Mouse (Mus musculus) common myeloid progenitor, adult 5-6 weeks (primary cell): ENCODE data around the gene Stx18. TPM values are rescaled to one million over a fixed set of nuclear protein-coding genes. Genes with fewer than 3 reads are reported as not detected.

Source experiments
- ATAC-seq: replicated peaks from 2 replicates; pipeline ENCODE4 v1.8.0; 2016; ENCODE audit warnings: low read depth, mild to moderate bottlenecking, moderate TSS enrichment, inconsistent platforms; ENCODE audit not compliant: poor library complexity, severe bottlenecking
- total RNA-seq: library from RNA; stranded (forward); fragments of 200-1000, 187-1606 nt; gene quantifications from 2 replicates; pipeline ENCODE4 v1.2.3, GENCODE M21; 2017

Stx18 gene
- total RNA-seq, result 31.1 and 32.8 TPM in 2 replicates

DNA sequence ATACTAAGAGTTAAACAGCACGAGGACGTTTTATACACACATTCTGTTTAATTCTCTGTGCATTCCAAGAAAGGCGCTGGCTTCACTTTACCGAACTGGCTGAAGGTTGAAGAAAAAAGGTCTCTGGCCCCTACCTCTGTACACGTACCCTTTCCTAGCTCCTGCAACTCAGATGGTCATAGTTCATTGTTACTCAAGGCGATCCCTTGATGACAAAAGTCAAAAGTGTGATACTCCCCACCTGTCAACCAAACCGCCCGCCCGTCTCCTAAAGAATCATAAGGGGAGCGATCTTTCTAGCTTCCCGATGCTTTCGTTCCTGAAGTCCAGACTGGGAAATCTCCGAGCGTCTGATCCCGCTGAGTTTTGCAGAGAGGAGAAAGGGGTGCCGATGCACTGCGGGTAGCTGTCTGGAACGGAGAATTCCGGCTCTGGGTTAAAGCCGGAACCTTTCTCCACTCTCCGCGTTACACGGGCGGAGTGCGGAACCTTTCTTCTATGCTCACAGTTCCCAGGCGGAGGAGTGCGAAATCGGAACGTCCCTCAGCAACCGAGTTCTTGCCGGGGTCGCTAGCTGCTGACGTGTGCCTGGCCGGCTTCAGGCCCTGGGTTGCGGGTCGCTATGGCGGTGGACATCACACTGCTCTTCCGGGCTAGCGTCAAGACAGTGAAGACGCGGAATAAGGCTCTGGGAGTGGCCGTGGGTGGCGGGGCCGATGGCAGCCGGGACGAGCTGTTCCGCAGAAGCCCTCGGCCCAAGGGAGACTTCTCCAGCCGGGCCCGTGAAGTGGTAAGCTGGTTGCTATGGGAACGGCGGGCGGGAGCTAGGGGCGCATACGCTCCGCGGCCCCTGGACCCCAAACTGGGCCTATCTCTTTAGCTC is at the start of gene Stx18:
Gene Stx18 (plus strand): TSS at position 33 of the 883 bp plus-strand sequence.
- ATAC-seq, result peak; percentile 94

DNA sequence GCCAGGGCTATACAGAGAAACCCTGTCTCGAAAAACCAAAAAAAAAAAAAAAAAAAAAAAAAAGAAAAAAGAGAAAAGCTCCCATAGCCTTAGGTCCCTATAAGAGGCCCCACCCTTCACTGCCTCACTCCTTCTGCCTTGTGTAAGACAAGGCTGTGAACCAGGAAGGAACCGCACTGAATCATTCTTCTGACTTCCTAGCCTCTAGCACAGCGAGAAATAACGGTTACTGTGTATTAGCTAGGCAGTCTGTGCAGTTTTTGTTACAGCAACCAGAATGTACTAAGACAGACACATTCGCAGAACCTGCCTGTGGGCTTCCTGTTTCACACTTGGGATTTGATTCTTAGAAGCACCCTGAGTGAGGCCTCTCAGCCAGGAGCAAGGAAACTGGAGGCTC is 46.2 kb upstream of the Stx18 start:
- ATAC-seq, result no peak

DNA sequence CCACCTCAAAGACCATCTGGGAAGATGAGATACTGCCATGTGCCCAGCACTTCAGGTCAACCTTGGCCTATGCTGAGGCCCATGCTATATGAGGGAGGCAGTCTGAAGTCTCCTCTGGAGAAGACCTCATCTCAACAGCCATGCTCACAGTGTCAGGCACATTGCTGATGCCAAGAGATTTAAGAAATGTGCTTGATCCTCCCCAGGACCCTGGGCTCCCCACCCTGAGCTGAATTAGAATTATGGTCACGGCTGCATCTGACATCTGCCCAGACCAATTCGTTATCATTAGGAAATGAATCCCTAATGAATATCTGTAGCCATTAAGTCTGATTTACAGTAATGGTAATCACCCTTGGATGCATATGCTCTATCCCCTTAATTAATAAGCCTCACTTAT is 39.7 kb upstream of the Stx18 start:
- no peak for ATAC-seq

DNA sequence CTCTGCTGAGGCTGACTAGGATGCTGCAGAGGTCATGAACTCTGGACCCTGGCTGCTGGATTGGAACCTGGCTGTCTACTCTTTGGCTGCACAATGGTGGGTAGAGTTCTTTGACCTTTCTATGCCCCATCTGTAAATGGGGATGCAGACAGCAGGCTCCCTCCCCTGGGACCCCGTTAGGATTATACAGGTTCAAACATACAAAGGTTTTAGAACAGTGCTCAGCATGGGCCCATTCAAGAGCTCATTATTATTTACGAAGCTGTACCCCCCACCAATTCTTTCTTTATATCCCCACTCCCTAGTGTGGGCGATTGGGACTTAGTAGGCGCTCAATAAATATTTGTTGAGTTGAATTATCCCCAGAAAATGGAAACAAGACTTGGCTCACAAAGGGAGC is 36.0 kb upstream of the Stx18 start:
- ATAC-seq, result no peak

DNA sequence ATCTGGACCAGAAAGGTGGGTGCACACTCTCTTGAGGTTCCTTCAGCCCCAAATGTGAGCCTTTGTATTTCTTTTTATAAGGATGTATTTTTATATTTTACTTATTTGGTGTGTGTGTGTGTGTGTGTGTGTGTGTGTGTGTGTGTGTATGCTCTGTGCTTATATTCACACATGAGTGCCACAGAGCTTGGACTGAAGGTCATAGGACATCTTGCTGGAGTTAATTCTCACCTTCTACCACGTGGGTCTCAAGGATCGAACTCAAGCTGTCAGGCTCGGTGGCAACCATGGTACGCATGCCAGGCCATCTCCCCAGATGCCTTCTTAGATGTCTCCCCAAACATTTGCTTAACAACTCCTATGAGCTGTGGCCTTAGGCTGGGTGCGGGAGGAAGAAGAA is 33.8 kb upstream of the Stx18 start:
- no peak for ATAC-seq

DNA sequence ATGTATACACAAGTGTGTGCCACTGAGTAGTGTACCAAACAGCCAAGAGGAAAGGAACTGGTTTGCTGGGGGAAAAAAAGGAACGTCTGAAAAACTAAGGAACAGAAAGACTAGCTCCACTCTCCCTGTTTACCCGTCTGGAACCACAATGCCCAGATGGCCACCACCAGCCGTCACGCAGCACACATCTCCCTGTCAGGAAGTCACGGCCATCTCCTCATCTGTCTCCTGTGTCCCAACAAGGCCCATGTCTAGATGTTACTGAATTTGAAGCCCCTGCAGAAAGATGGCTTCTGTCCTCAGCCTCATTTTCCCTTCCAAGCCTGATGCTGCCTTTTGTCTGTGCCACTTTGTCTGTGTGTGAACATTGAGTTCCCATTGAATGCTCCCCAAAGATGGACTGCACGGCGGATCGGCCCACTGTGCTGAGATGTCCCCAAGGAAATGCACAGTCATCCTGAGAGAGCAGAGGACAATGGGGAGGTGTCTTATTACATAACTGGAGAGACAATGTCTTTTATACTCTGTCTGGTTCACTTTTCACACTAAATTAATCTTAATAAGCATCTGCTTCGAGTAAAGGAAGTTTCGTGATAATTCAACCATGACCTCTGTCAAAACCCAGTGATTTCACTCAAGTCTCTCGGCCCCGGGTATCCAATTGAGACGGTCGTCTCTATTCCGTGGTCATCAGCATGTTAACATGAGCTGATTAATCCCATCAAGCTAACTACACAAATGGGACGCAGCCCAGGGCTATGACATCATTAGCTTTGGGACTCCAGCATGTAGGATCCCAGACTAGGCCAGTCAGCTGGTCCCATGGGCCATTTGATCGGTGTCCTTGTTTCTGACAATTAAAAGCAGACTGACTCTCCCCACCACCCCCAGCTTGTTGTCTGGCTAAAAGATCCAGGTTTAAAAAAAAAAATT is 31.9 kb upstream of the Stx18 start:
- ATAC-seq, result no peak

DNA sequence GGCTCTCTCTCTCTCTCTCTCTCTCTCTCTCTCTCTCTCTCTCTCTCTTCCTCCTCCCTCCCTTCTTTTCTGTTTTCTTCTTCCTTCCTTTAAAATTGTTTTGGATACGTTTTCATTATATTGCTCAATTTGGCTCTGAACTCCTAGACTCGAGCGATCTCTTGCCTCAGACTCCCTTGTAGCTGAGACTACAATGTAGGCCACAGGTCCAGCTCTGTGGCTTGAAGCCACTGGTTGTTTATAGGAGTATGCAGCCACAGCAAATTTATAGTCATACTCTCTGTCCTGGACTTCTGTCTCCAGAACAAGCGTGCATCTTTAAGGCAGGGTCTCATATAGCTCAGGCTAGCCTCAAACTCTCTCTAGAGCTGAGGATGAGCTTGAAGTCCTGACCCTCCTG is 29.5 kb upstream of the Stx18 start:
- ATAC-seq, result no peak

DNA sequence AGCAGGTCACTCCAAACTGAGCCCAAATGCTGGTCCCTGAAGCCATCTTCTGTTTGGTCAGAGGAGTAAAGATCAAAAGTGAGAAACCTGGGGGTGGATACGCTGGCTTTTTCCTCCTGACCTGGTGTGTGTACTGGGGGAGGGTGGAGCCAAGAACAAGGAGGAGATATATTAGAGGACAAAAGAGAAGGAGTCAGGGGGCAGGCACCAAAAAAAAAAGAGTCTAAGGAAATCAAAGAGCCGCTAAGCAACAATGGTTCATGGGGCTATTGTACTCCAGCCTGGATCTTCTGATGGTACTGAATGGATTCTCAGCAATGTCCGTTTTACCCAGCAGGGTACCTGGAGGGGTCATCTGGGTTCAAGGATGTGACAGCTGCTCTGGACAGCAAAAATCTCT is 23.6 kb upstream of the Stx18 start:
- no peak for ATAC-seq

DNA sequence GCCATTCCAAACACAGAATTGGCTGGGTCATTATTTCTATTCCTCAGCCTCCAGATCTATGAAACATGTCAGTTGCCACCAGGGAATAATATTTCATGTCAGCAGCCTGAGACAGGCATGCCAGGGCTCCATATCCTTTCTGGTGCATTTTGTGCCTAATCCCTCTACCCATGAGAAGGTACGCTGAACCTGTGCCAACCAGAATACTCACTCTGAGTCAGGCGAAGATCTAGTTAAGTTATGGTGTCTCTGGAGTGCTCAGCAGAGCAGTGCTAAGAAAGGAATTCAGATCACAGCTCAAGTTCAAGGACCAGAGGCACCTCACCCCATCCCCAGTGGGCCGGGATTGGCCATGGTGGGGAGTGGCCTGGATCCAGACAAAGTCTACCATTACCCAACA is 21.6 kb upstream of the Stx18 start:
- no peak for ATAC-seq

DNA sequence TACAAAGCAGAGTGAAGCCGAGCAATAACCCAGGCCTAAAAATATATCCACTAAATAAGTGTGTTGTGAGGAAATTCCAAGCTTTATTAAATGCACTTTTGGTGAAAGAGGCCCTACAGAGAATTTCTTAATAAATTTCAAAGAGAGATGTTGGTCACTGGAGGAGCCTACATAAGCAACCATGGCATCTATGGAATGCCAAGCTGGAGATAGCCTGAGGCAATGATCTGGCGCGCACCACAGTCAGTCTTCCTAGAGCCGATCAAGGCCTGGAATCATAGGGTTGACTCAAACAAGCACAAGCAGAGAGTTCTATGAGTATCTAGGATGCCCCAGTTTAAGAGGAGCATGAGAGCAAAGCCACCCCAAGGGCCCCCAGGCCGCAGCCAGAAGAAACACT is 10.9 kb upstream of the Stx18 start:
- no peak for ATAC-seq

DNA sequence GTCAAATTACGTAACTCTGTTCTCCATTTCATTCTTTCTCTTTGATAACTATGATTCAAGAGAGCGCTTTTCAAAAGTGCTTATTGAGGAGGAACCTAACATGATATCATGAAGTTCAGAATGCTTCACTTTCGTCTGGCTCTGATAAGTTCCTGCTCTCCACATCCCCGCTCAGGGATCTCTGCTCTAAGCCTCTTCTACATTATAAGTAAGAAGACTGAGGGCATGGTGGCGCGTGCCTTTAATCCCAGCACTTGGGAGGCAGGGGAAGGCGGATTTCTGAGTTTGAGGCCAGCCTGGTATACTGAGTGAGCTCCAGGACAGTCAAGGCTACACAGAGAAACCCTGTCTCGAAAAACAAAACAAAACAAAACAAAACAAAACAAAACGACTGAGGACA is 268 bp upstream of the Stx18 start:
- no peak for ATAC-seq

DNA sequence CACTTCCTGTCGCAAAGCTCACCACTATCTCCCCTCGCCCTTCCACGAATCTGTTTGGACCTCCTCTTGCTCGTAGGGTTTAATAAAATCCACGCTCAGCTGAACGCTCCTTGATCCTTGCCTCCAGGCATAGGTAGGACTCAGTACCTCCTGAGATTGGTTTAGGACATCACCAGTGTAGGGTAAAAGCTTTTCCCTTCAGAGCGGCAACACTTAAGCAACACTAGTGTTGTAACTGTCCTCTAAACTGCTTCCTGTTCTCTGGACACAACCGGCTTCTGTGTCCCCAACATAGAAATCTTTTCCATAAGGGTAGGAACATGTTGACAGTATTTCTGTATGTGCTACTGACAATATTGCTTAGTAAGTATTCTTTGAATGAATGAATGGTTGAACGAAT is 1.3 kb downstream of the Stx18 start:
- ATAC-seq, result peak; percentile 19; the same call in 1 of the 2 replicates

DNA sequence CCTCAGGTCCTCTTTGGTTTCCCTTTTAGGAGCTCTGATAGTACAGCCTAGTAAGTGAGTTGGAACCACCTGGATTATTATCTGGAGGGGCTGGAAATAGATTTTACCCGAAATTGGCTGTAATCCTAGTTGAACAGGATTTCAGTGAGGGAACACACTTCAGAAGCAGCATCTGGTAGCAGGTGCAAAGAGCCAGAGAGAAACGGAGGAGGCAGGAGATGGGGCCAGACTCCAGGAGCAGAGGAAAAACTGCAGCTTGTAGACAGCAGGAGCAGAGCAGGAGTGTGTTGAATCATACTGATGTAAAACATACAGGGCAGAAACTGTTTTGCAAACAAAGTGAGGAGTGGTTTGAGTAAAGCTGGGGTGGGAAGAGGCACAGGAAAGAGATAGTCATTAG is 6.4 kb downstream of the Stx18 start:
- no peak for ATAC-seq

DNA sequence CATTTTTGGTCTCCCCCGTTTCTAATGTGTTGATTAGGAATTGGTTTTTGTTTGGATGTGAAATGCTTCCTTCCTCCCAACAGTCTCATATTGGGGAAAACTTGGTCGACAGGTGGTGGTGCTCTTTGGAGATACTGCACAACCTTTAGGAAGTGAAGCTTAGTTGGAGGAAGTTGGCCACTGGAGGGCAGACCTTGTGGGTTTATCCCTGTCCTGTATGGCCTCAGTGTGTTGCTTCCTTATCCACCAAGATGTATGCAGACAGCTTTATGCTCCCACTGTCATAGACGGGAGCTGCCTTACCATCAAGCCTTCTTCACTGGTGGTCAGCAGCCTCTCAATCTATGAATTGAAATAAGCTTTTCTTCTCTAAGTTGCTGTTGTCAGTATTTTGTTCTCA is 9.6 kb downstream of the Stx18 start:
- peak; percentile 58; the same call in 1 of the 2 replicates for ATAC-seq

DNA sequence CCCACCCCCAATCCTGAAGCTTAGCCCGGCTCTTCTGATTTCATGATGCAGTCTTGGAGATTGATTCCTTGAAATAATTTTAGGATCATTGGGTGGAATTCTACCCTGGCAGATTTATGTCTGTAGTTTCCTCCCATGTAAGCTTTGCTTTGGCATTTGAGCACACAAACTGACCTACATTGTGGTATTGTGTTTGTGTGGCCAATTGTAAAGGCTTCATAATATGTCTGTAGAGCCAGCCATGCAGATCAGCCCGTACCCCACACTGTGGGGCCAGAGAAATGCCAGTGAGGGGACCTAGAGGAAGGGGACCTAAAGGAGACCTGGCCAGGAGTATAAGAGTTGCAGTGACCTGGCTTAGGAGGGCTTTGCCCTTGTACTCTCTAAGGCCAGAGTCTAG is 22.5 kb downstream of the Stx18 start:
- ATAC-seq, result no peak

DNA sequence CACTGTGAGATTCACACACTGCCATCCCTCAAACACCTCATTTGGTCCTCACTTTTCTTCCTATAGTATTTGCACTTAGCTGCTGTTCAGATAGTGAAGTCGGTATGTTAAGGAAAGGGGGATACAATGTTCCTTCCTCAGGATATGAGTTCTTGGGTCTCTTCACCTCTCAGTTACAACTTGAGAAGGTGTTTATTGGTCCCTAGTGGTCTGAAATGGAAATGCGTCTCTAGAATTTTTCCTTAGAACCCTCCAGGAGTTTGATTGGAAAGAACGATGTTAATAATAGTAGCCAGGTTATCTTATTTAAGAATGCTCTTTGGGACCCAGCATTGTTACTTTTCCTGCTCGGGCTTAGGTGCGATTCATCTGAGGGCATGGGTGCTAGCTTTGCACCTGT is 24.2 kb downstream of the Stx18 start:
- ATAC-seq, result peak; percentile 45; the same call in 1 of the 2 replicates

DNA sequence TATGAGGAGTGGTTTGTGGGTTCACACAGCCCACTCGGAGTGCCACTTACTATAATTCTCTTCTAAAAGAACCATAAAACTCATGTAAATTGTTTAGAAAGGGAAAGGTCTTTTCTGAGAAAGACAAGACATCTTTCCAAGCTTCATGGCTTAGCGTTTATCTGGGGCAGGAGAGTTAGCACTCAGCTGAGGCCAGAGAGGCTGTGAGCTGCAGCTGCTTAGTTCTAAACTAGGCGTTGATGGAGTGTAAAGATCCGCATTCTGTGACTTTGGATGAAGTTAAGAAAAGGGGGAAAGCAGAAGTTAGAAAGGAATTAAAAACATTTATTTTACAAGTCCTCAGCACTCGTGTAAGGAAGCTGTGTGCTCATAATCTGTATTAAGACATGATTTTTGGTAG is 24.8 kb downstream of the Stx18 start:
- ATAC-seq, result no peak

DNA sequence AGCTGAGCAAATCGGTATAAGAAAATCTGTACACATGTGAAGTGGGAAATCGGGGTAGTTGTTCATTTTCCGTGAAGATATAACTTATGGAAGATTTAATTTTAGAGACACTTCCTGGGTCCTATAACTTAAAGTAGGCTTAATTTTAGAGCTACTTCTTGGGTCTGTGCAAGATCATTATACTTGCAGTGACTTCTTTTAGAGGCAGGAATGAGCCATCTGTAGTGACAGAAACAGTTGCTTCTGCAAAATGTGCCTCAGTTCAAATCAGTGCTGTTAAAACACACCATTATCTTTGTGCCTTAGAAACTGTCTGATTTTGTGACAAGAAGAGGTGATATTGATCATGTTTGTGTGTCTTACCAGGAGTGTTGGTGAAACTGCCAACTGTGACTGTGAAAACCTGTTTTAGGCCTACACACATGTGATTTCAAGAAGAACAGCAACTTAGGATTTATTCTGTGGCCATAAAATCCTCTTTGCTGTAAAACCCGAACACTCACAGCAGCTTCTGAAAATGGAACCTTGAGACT is 25.6 kb downstream of the Stx18 start:
- no peak for ATAC-seq

DNA sequence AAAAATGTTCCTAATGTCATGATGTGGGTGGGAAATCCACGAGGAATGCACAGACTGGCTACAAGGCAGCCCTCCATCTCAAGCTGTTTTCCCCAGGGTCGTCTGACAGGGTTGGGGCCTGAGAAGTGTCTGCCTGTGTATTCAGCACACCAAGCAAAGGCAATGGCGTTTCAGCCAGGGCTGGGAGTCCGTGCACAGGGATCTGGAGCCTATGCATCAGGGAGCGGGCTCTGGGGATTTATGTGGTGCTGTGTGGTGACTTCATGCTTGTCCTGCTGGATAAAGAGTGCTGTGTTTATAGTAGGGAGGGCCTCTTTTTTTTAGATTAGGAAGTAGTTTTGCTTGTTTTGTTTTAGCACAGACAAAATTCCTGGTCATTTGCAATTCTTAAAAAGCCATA is 26.2 kb downstream of the Stx18 start:
- ATAC-seq, result no peak

DNA sequence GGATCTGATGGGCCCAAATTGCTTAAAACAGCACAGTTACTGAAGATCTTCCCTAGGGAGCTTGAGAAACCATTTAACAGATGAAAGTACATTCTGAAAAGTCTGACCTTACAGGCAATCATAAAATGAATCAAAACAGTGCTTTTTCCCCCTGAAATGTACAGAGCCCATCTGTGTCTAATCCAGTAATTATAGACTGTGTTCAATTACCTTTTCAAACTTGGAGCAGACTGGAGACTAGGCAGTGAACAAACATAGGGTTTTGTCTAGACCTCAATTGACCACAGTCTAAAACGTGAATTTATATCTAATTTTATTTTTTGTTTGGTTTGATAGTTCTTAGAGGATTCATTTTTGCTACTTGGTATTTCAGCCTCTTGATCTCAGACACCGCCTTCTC is 26.9 kb downstream of the Stx18 start:
- ATAC-seq, result no peak

DNA sequence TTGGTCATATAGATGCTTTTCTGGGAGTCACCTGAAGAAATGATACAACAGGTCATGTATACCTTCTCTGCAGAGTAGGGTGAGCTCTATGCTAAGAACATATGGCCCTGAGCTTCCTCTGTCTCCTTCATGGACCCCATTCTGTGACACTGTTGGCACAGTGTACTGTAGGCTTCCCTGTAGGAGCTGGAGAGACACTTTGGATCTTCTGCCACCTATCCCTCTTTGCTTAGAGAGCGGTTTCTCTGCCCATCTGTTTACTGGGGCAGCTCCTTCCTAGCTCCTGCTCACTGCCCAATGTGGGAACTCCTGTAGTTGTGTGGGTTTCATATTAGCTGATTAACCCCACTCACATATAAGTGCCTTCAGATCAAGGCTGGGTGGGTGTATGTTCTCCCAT is 28.1 kb downstream of the Stx18 start:
- no peak for ATAC-seq
